Mouse (Mus musculus) neural tube, embryonic 15.5 days (tissue): ENCODE data around the gene Anapc7. TPM values are rescaled to one million over a fixed set of nuclear protein-coding genes. Genes with fewer than 3 reads are reported as not detected.
"Not testable (repeated sequence)": the region's sequence is repeated elsewhere in the genome, so short reads cannot be mapped to it uniquely, and the experiment has no call there.

Source experiments
- ATAC-seq: fragments of 200-750 bp; cut with Nextera tagmentation; 2 replicates; pipeline ENCODE4 v1.8.0; 2017; ENCODE audit warnings: mild to moderate bottlenecking, moderate TSS enrichment, moderate library complexity; ENCODE audit not compliant: low FRiP score
- H3K27ac ChIP-seq: fragments of 300-500 bp; sonication (generic); replicated peaks from 2 replicates; pipeline ENCODE4 v1.5.1; 2015; ENCODE audit warnings: mild to moderate bottlenecking, inconsistent platforms
- H3K27me3 ChIP-seq: fragments of 300-500 bp; sonication (generic); replicated peaks from 2 replicates; pipeline ENCODE4 v1.6.1; 2015; ENCODE audit warnings: inconsistent platforms
- H3K36me3 ChIP-seq: fragments of 300-500 bp; sonication (generic); 2 replicates; pipeline ENCODE4 v1.6.1; 2015; ENCODE audit warnings: inconsistent platforms
- H3K4me1 ChIP-seq: fragments of 300-500 bp; sonication (generic); 2 replicates; pipeline ENCODE4 v1.6.1; 2015; ENCODE audit warnings: inconsistent platforms
- H3K4me2 ChIP-seq: fragments of 300-500 bp; sonication (generic); 2 replicates; pipeline ENCODE4 v1.6.1; 2015; ENCODE audit warnings: inconsistent platforms, mild to moderate bottlenecking, moderate library complexity
- H3K4me3 ChIP-seq: fragments of 300-500 bp; sonication (generic); replicated peaks from 2 replicates; pipeline ENCODE4 v1.5.1; 2015; ENCODE audit warnings: mild to moderate bottlenecking, inconsistent platforms
- H3K9ac ChIP-seq: fragments of 300-500 bp; sonication (generic); replicated peaks from 2 replicates; pipeline ENCODE4 v1.6.1; 2015; ENCODE audit warnings: mild to moderate bottlenecking, inconsistent platforms
- H3K9me3 ChIP-seq: fragments of 300-500 bp; sonication (generic); replicated peaks from 2 replicates; pipeline ENCODE4 v1.6.1; 2016; ENCODE audit warnings: inconsistent platforms
- WGBS: fragments of 180-500 bp; shearing (Covaris S2); methylation state at CpG from one replicate; pipeline ENCODE4 v1.1.7; 2015; ENCODE audit warnings: mixed read lengths; 5-methylcytosine and 5-hydroxymethylcytosine counted together
- polyA plus RNA-seq: library from polyadenylated mRNA; unstranded; fragments of >200 nt; fragmentation: Nextera tagmentation; extraction: Ambion mirVana; gene quantifications from 2 replicates; pipeline ENCODE4 v1.2.1, GENCODE M21; 2015

The Anapc7 gene
- polyA plus RNA-seq, 1 experiment from 2014 or later, result 47.5 TPM

DNA sequence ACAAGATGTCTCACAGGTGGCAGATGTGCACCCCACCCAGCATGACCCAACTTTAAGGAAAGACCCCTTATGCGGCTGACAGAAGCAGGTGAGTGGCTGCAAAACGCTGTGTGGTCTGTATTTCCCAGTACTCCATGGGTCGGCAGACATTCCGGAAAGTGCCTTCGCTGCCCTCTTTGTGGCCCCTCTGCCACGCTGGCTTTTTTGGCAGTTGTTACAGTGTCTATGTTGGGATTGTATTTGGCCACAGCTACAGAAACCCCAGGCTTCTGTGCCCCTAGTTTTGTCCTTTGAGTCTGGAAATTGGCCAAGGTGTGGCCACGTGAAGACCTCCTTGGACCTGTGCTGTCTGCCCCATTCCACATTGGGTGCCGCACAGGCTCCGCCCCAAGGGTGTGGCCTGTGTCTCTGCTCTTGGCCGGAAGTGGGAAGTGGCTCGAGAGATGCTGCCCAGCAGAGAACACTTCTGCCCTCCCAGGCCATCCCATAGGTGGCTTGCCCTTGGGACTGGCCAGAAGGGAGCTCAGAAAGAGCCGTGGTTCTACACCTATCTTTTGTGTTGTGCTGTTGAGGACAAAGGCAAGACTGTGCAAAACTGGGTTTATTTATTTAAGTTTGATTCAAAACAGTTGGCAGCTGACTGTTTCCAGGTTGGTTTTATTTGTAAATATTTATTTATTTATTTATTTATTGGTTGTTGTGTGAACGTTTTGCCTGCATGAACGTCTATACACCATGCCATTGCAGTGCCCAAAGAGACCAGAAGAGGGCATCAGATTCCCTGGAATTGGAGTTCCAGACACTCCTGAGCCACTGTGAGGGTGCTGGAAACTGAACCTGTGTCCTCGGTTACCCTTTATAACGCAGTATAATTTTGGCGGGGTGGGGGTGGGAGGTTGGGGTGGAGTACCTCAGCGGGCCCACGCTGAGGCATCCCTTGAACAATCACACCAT, 11.5 kb upstream of the Anapc7 start:
- Histone ChIP-seq H3K9ac (no peak overlapping the region), H3K4me2 (no peak overlapping the region), H3K9me3 (no peaks in the 10 kb centered on the region), H3K27me3 (no peaks in the 10 kb centered on the region), H3K36me3 (peaks cover 36% of the 10 kb centered on the region), H3K27ac (no peak overlapping the region), H3K4me3 (no peak overlapping the region), H3K4me1 (no peaks in the 10 kb centered on the region)
- WGBS, result 88% methylated on average over 19 of the region's 19 CpGs
- ATAC-seq, result no peak

DNA sequence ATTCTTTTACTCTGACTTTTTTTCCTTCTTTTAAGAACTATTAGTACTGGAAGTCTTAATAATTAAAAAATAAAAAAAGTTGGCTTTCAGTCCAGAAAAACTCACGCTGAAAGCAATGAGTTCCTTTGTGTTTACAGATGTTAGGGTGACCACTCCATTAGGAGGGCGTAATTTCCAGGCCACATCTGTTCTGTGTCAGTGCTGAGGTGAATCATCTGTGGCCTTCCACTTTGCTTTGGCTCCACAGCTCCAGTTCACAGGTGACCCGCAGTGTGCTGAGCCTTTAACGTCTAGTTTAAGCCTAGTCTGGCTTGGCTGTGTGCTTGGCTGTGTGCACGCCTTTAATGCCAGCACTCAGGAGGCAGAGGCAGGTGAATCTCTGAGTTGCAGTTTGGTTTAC, 9.6 kb upstream of the Anapc7 start:
- Histone ChIP-seq H3K4me3 (no peak overlapping the region), H3K27ac (no peak overlapping the region), H3K27me3 (no peaks in the 10 kb centered on the region), H3K9ac (no peak overlapping the region), H3K4me1 (no peaks in the 10 kb centered on the region), H3K36me3 (peaks cover 17% of the 10 kb centered on the region), H3K4me2 (no peak overlapping the region), H3K9me3 (no peaks in the 10 kb centered on the region)
- 85% methylated on average over 5 of the region's 5 CpGs for WGBS
- ATAC-seq, result no peak

- H3K27ac ChIP-seq, result no peak overlapping the region
- no peaks in the 10 kb centered on the region for H3K27me3 ChIP-seq
- peaks cover 8% of the 10 kb centered on the region for H3K36me3 ChIP-seq
- H3K4me1 ChIP-seq, result no peaks in the 10 kb centered on the region
- no peaks in the 10 kb centered on the region for H3K9me3 ChIP-seq
- no peak for ATAC-seq
- 65% methylated on average over 6 of the region's 6 CpGs for WGBS
- H3K4me3 ChIP-seq, result no peak overlapping the region
- no peak overlapping the region for H3K4me2 ChIP-seq
- no peak overlapping the region for H3K9ac ChIP-seq
Measured at GRCm38 (mm10) chr5:122412826-122413225, 8.7 kb upstream of the Anapc7 start.

DNA sequence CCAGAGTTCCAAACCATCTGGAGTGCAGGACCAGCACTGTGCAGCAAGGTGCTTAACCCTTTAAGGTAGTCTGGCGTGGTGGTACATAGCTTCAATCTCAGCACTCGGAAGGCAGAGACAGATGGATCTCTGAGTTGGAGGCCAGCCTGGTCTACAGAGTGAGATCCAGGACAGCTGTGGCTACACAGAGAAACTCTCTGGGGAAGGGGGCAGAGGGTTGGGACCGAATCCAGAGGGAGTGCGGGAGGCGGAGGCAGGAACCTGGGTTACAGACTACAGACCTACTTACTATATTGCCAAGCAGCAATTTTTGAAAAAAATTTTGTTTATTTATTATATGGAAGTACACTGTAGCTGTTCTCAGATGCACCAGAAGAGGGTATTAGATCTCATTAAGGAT, 7.1 kb upstream of the Anapc7 start:
- Histone ChIP-seq H3K4me2 (no peak overlapping the region), H3K9ac (no peak overlapping the region), H3K9me3 (no peaks in the 10 kb centered on the region), H3K27ac (no peak overlapping the region), H3K4me1 (no peaks in the 10 kb centered on the region), H3K36me3 (peaks cover 6% of the 10 kb centered on the region), H3K27me3 (no peaks in the 10 kb centered on the region), H3K4me3 (no peak overlapping the region)
- WGBS, result 96% methylated on average over 5 of the region's 5 CpGs
- ATAC-seq, result no peak

GRCm38 (mm10) chr5:122415465-122415864, 6.0 kb upstream of the Anapc7 start:
- Histone ChIP-seq H3K27me3 (no peaks in the 10 kb centered on the region), H3K4me3 (no peak overlapping the region), H3K9me3 (no peaks in the 10 kb centered on the region), H3K27ac (no peak overlapping the region), H3K36me3 (no peaks in the 10 kb centered on the region), H3K4me1 (no peaks in the 10 kb centered on the region), H3K4me2 (no peak overlapping the region), H3K9ac (no peak overlapping the region)
- ATAC-seq, result no peak
- WGBS, result 87% methylated on average over 12 of the region's 12 CpGs

DNA sequence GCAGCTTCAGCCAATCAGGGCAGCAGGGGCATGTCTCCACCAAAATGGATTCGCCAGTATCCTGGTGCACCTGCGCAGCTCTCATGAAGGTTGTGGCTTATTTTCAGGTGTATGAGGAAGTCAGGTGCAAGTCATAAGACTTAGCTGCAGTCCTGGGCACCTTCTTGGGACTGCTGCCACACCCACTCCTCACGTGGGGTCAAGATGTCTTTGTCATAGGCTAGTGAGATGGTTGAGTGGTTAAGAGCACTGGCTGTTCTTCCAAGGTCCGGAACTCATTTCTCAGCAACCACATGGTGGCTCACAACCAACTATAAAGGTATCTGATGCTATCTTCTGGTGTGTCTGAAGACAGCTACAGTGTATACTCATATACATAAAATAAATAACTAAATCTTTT, 817 bp upstream of the Anapc7 start:
- not testable (repeated sequence) for H3K27ac ChIP-seq, H3K27me3 ChIP-seq, H3K9ac ChIP-seq, H3K9me3 ChIP-seq, H3K4me2 ChIP-seq, H3K36me3 ChIP-seq, ATAC-seq, H3K4me3 ChIP-seq
- WGBS, result 69% methylated on average over 4 of the region's 4 CpGs
- H3K4me1 ChIP-seq, result peaks cover 22% of the 10 kb centered on the region

DNA sequence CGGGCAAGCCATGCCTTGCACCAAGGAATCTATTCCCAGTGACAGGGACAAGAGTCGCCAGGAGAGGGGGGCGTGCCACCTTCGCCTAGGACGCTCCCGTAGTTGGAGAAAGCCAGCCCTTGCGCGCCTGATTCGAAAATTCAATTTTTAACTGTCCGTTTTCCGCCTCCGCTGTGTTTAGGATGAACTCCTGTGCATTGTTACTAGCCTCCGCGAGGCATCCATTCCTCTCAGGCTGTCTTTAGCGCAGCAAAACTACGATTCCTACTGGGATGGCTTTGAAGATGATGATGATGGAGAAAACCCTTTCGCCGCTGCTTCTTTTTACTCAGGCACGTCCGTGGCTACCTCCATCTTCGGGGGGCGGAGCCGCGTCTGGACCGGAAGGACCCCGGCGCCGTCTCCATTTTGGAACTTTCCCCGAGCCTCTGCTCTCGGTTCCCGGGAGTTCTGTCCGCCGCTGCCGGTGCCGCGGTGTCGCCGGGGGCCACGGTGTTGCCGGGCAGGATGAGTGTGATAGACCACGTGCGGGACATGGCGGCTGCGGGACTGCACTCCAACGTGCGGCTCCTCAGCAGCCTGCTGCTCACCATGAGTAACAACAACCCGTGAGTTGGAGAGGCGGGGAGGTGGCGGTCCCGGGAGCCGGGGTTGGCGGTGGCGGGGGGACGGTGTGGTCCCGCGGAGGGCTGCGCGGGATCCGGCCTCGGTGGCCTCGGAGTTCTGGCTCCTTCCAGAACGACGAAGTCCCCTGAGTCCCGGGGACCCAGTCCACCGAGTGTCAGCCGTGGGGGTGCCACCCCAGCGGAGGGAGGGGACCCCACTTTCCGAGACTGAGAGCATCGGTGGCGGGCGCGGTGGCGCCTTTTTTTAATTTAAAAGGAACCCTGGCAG, 825 bp downstream of the Anapc7 start:
- Histone ChIP-seq H3K4me1 (peaks cover 22% of the 10 kb centered on the region), H3K4me3 (peak overlapping the region; percentile 99), H3K36me3 (no peaks in the 10 kb centered on the region), H3K27ac (peak overlapping the region; percentile 97), H3K9me3 (no peaks in the 10 kb centered on the region), H3K9ac (peak overlapping the region; percentile 86), H3K27me3 (no peaks in the 10 kb centered on the region), H3K4me2 (peak overlapping the region; percentile 88)
- ATAC-seq, result peak; percentile 92
- under 1% methylated on average over 72 of the region's 73 CpGs for WGBS

DNA sequence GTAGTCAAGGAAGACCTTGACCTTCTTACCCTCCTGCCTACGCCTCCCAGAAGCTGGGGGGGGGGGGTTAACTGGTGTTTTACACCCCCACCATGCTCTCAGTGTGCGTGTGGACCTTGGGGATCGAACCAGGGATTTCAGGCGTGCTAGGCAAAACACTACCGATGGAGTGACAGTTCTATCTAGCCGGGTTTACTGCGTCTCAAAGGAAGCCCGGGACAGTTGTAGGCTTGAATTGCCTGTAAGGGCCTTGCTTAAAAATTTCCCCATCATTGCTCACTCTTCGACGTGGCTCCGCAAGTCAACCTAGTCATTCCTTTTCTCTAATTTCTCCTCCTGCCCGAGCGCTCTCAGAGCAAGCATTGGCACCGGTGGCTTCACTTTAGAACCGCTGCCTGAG, 1.6 kb downstream of the Anapc7 start:
- 33% methylated on average over 15 of the region's 15 CpGs for WGBS
- H3K27me3 ChIP-seq, result no peaks in the 10 kb centered on the region

DNA sequence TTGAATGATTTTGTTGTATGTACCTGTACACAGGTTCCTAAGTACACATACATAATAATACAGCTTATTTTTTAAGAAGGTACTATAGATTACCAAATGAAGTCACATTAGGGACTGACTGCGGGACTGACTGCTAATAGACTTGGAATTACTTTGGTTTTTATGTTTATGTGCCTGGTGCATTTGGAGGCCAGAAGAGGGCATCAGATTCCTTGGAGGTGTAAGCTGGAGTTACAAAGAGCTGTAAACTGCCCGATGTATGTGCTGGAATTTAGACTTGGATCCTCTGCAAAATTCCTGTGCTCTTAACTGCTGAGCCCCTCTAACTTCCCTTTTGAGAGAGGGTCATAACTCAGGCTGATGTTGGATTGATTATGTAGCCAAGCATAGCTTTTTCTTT, 4.1 kb downstream of the Anapc7 start:
- Histone ChIP-seq H3K9ac (no peak overlapping the region), H3K4me3 (no peak overlapping the region), H3K27ac (no peak overlapping the region), H3K36me3 (peaks cover 26% of the 10 kb centered on the region), H3K27me3 (no peaks in the 10 kb centered on the region), H3K4me1 (peaks cover 22% of the 10 kb centered on the region), H3K4me2 (no peak overlapping the region), H3K9me3 (no peaks in the 10 kb centered on the region)
- 73% methylated on average over 2 of the region's 2 CpGs for WGBS
- no peak for ATAC-seq

More for the DNA sequence above, 1.6 kb downstream of the Anapc7 start:
- peak overlapping the region; percentile 99 for H3K4me3 ChIP-seq
- peak overlapping the region; percentile 97; the same call in 1 of the 2 replicates for H3K27ac ChIP-seq
- H3K36me3 ChIP-seq, result peaks cover 4% of the 10 kb centered on the region
- H3K9me3 ChIP-seq, result no peaks in the 10 kb centered on the region
- ATAC-seq, result no peak
- H3K9ac ChIP-seq, result peak overlapping the region; percentile 86
- peaks cover 22% of the 10 kb centered on the region for H3K4me1 ChIP-seq
- H3K4me2 ChIP-seq, result peak overlapping the region; percentile 88

- Histone ChIP-seq H3K27ac (no peak overlapping the region), H3K4me1 (no peaks in the 10 kb centered on the region), H3K9me3 (no peaks in the 10 kb centered on the region), H3K9ac (no peak overlapping the region), H3K4me2 (no peak overlapping the region), H3K4me3 (no peak overlapping the region), H3K27me3 (no peaks in the 10 kb centered on the region), H3K36me3 (peaks cover 70% of the 10 kb centered on the region)
- ATAC-seq, result no peak
- 99% methylated on average over 4 of the region's 4 CpGs for WGBS
Measured at GRCm38 (mm10) chr5:122430036-122430775, 8.7 kb downstream of the Anapc7 start.

- no peaks in the 10 kb centered on the region for H3K27me3 ChIP-seq
- no peak overlapping the region for H3K27ac ChIP-seq
- WGBS, result 94% methylated on average over 8 of the region's 8 CpGs
- no peaks in the 10 kb centered on the region for H3K9me3 ChIP-seq
- peaks cover 79% of the 10 kb centered on the region for H3K36me3 ChIP-seq
- no peak overlapping the region for H3K4me3 ChIP-seq
- no peak overlapping the region for H3K9ac ChIP-seq
- no peak overlapping the region for H3K4me2 ChIP-seq
- H3K4me1 ChIP-seq, result no peaks in the 10 kb centered on the region
- ATAC-seq, result no peak
Measured at GRCm38 (mm10) chr5:122431221-122431620, 9.7 kb downstream of the Anapc7 start.
